Mouse (Mus musculus) lung, postnatal 14 days (tissue): ENCODE results near the gene Satb1.

Source experiments
- DNase-seq: peaks from one replicate; pipeline ENCODE4 v3.0.0; 2021

Satb1 gene

DNA sequence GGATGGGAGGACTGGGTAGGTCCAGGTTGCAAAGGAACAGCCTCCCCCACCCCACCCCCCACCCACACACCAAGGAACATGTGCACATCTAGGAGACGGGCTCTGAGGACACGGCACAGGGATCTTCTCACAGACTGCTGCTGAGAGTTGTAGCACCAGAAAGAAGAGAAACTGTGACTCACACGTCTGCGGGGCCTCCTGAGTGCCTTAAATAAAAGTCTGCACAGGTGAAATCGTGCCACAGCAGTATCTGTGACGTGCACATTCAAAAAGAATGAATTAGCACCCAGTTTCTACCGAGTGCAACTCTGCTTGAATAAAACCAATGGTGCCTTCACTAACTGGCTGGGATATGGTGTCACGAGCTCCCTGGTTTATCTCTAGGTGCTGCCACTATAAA is 69.5 kb downstream of the Satb1 start:
- DNase-seq = no peak

DNA sequence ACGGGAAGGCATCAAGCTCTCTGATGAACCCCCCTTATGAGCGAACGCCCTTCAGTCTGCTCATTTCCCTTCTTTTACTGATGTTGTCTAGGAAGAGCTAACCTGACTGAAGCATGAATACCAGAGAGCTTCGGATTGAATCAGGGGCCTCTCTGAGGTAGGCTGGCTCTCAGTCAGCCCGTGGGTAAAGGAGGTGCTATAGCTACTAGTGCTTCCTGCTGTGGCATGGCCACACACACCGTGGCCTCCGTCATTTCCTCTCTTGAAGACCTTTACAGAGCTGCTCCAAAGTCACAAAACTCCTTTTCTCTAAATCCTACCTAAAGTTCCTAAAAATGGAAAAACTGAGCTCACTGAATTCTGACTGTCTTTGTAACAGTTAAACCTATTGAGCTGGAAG is 70.6 kb downstream of the Satb1 start:
- DNase-seq = no peak

DNA sequence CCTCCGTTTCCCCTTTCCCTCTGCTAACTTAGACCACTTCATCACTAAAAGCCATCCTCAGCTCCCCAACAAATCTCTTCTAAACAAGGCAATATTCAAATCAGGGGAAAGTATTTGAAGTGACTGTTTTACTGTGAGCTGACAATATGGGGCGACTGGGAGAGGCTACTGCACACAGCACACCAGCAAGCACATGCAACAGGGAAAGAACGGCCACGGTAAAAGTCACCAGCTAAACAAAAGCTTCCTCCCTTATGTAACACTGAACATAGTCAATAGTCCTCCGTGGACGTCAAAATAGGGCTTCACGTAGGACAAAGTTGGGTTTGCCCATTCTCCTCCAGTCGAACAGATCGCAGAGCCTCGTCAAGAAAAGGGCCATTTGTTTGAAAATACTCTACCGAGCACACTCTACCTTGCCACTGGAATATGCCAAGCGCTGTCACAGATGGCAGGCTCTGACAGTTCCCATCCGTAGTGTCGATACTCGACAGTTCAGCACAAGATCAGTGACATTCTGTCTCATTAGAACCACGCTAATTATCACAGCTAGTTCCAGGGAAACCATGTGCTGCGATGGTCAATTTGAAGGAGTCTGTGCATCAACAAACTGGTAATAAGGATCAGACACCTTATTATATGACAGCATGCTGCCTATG is 72.0 kb downstream of the Satb1 start:
- DNase-seq = no peak

GRCm38 (mm10) chr17:51760251-51760887 is 72.7 kb downstream of the Satb1 start:
- DNase-seq = no peak

DNA sequence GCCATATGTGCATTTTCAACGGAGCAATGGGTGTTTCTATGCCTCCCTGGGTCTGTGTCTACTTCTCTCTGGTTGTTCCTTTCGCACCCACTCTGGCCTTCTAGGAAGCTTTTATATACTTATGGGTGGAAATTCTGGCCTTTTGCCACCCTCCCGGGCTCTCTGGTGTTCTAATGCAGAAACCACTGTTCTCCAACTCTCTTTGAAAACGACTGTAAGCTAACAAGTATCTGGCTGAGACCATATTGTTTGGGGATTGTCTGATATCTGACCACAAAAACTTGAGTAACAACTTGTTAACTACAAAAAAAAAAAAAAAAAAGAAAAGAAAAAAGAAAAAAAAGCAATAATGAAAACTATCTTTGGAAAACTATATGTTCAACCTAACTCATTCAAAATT is 73.6 kb downstream of the Satb1 start:
- DNase-seq = no peak

- DNase-seq = no peak
Measured at GRCm38 (mm10) chr17:51752142-51752541, 80.9 kb downstream of the Satb1 start.

GRCm38 (mm10) chr17:51747204-51747603 is 85.9 kb downstream of the Satb1 start:
- no peak for DNase-seq

DNA sequence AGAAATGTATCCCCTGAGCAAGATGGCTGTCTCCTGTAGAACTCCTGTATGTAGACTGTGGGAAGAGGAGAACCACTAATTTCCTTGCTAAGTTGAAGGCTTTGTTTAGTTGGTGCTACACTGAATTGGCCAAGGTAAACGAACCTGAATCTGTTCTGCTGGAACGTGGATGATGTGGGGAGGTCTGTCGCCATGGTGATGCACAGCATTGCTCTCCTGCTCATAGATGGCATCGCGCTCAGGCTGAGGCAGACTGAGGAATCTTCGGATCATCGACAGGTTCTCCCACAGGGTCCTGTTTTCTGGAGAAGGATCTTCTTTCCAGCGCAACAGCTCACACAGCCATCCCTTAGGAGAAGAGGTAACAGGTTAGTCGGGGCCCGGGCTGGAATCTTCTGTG is 90.6 kb downstream of the Satb1 start:
- DNase-seq = no peak

DNA sequence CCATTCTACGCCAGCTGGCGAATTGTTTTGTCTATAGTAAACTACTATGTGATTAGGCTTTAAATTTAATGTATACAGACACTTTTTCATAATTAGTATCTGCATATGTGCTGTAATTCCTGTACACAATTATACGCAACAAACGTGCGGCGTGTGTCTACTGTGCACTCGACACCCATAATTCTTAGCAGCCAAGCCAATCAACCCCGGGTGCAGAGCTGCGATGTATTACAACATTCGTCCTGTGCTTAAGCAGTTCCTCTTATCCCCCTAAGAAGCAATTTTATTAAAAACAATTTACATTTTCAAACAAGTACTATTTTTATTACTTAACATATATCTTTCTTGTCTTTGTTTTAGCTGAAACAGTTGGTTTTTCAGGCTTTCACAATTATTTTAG is 92.0 kb downstream of the Satb1 start:
- DNase-seq = no peak

GRCm38 (mm10) chr17:51740246-51740645 is 92.8 kb downstream of the Satb1 start:
- DNase-seq = no peak

GRCm38 (mm10) chr17:51724486-51724885 is 108.6 kb downstream of the Satb1 start:
- DNase-seq = no peak

DNA sequence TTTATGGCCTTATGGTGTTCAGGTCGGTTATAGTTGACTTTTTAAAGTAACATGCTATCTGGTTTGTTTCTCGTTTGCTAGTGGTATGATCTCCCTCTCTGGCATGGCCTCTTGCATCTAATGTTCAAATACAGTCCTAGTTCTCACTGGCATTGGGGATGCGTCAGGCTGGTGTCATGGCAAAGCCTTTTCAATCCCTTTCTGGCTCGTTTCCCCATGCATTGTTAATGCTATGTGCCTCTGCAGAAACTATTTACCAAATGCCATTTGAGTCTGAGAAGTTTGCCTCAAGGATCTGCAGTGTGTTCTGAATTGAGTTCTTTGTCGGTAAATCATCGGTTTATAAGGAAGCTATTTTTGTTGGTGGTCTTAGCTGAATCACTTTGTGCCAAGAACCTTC is 137.4 kb downstream of the Satb1 start:
- DNase-seq = no peak

DNA sequence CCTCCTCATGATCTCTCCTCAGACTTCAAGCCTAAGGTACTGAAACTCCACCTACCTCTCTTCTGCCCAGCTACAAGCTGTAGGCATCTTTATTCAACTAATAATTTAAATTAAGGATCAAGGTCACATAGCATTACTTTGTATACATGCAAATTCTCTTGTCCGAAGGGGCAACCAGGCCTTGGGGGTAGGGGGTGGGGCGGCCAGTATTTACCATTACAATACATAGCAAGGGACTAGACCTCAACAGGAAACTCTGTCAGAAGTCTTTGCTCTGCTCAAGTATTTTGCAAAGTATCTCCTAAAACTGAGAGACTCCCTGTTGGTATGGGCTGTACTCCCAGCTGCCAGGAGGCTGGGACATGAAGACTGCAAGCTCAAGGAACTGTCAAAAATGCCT is 137.8 kb downstream of the Satb1 start:
- no peak for DNase-seq

DNA sequence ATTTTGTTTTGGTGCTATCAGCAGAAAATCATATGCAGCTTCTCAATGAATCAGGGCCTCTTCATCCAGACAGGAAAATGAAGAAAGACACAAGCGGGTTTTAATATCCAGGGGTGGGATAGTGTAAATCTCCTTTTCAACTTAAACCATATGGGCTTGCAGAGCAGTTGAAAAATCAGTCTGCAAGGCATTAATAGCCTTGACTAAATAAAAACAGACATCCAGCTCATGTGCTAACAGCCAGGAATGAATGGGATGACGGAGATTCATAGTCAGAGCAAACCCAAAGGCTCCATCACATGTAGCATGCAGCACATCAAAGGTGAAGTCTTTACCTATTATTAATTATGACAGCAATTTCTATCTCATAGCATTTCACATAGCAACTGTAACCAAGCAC is 142.6 kb downstream of the Satb1 start:
- DNase-seq = no peak

- DNase-seq = no peak
Measured at GRCm38 (mm10) chr17:51687226-51687625, 145.9 kb downstream of the Satb1 start.
